Mouse (Mus musculus): ENCODE data around the gene Cd36. TPM values are rescaled to one million over a fixed set of nuclear protein-coding genes. Genes with fewer than 3 reads are reported as not detected.

The Cd36 gene
- polyA plus RNA-seq, 1 experiment: not detected

- TF ChIP-seq FLI1 (IDR thresholded peaks at IDR 0.05; ENCODE audit: low read length) (no peak), GATA1 (IDR thresholded peaks at IDR 0.05; ENCODE audit: borderline replicate concordance, low read length) (no peak)
- Histone ChIP-seq H3K27me3 (replicated peaks) (no peaks in the 10 kb centered on the region), H3K4me3 (replicated peaks) (no peak overlapping the region), H3K9me3 (no peaks in the 10 kb centered on the region; the same call in 1 of the 2 replicates), H3K36me3 (replicated peaks; ENCODE audit: low read length) (no peaks in the 10 kb centered on the region), H3K4me1 (no peaks in the 10 kb centered on the region)
These were observed 140.3 kb downstream of the Cd36 start for GRCm38 (mm10) chr5:17748293-17748692.

GRCm38 (mm10) chr5:17747143-17747542 is 141.5 kb downstream of the Cd36 start:
- TF ChIP-seq FLI1 (IDR thresholded peaks at IDR 0.05; ENCODE audit: low read length) (no peak), GATA1 (IDR thresholded peaks at IDR 0.05; ENCODE audit: borderline replicate concordance, low read length) (no peak)
- no peak overlapping the region for H3K4me3 ChIP-seq (replicated peaks)
- no peaks in the 10 kb centered on the region for H3K36me3 ChIP-seq (replicated peaks; ENCODE audit: low read length)
- no peaks in the 10 kb centered on the region for H3K27me3 ChIP-seq (replicated peaks)
- H3K4me1 ChIP-seq: no peaks in the 10 kb centered on the region
- no peaks in the 10 kb centered on the region; the same call in 1 of the 2 replicates for H3K9me3 ChIP-seq

- Histone ChIP-seq H3K4me3 (replicated peaks) (no peak overlapping the region), H3K27me3 (replicated peaks) (no peaks in the 10 kb centered on the region), H3K36me3 (replicated peaks; ENCODE audit: low read length) (no peaks in the 10 kb centered on the region), H3K4me1 (no peaks in the 10 kb centered on the region), H3K9me3 (no peaks in the 10 kb centered on the region)
- TF ChIP-seq GATA1 (IDR thresholded peaks at IDR 0.05; ENCODE audit: borderline replicate concordance, low read length) (no peak), FLI1 (IDR thresholded peaks at IDR 0.05; ENCODE audit: low read length) (no peak)
These were observed 142.1 kb downstream of the Cd36 start for GRCm38 (mm10) chr5:17746520-17746919.

GRCm38 (mm10) chr5:17739805-17740204 is 148.8 kb downstream of the Cd36 start:
- Histone ChIP-seq H3K36me3 (replicated peaks; ENCODE audit: low read length) (no peaks in the 10 kb centered on the region), H3K4me3 (replicated peaks) (no peak overlapping the region), H3K9me3 (no peaks in the 10 kb centered on the region), H3K4me1 (no peaks in the 10 kb centered on the region), H3K27me3 (replicated peaks) (no peaks in the 10 kb centered on the region)
- no peak for TF ChIP-seq FLI1 (IDR thresholded peaks at IDR 0.05; ENCODE audit: low read length)
- TF ChIP-seq GATA1 (IDR thresholded peaks at IDR 0.05; ENCODE audit: borderline replicate concordance, low read length): no peak

Other genes with a start within 250 kb of the Cd36 start
- gene Gnat3, start 73.7 kb upstream of the Cd36 start, polyA plus RNA-seq (2012; ENCODE audit: insufficient read depth, low replicate concordance): not detected in 2 replicates

Data from megakaryocyte, embryonic 14.5 days (primary cell).